Mouse (Mus musculus): ENCODE data around the gene H2-DMa. TPM values are rescaled to one million over a fixed set of nuclear protein-coding genes. Genes with fewer than 3 reads are reported as not detected.
A peak's percentile ranks its signal among the peaks of the same experiment; 100 is the strongest.

H2-DMa gene
- 1 to 10 TPM; 3.7 to 4.5 TPM for total RNA-seq (2021)

- peak; percentile 99 for DNase-seq (ENCODE audit: low spot score)
- intact Hi-C loops (cut with DNase I) = loop anchor here (5.0 to 10.0 kb wide), 2 partner anchors 92 to 465 kb away; partner anchors contain the start of genes Gpsm3 and H2-Ke6
Observed at GRCm38 (mm10) chr17:34119249-34120179, at the start of gene H2-DMa. H2-DMa (plus strand) TSS chr17:34119541.

GRCm38 (mm10) chr17:34072091-34072490 lies 47.2 kb upstream of the H2-DMa start:
- intact Hi-C loops (cut with DNase I) = no loop called here
- no peak for DNase-seq (ENCODE audit: low spot score)

DNA sequence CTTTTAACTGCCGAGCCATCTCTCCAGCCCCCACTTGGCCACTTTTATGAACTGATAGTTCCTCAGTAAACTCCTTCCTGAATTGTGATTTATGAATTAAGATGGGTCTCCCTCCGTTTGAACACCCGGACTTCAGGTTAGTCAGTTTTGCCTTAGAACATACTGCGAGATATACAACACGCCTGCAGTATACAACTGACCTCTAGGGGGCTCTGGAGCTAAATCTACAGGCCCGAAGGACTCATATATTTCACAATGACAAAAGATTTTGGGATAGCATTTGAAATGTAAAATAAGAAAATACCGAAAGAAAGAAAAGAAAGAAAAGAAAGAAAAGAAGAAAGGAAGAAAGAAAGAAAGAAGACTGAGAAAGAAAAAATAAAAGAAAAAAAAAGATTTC lies 44.1 kb upstream of the H2-DMa start:
- no peak for DNase-seq (ENCODE audit: low spot score)
- intact Hi-C loops (cut with DNase I) = loop anchor here (5.0 kb wide), 1 partner anchor 162 kb away; the partner anchor contains the start of gene H2-Ob

- intact Hi-C loops (cut with DNase I) = loop anchor here (2.0 to 5.0 kb wide), 2 partner anchors 91 to 160 kb away; partner anchors contain the start of gene H2-Ob
- no peak for DNase-seq (ENCODE audit: low spot score)
Observed at GRCm38 (mm10) chr17:34077549-34077948, 41.8 kb upstream of the H2-DMa start.

DNA sequence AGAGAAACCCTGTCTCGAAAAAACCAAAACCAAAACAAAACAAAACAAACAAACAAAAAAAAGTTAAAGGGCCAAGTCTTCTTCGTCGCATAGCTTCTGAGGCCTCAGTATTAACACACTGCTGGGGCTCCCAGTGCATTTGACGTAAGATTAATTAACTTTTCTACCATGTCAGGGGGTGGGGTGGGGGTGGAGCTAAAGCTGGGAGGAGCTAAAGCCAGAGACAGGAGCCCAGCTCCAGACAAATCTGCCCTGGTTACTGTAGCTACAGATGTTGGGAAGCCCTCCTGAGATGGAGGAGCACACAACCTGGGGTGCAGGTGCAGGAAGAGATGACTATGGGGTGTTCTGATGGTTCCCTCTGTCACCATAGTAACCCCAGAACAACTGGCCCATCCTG lies 41.2 kb upstream of the H2-DMa start:
- intact Hi-C loops (cut with DNase I) = loop anchor here (5.0 kb wide), 1 partner anchor 159 kb away; the partner anchor contains the start of gene H2-Ob
- no peak for DNase-seq (ENCODE audit: low spot score)

GRCm38 (mm10) chr17:34079002-34079401 lies 40.3 kb upstream of the H2-DMa start:
- DNase-seq (ENCODE audit: low spot score) = no peak
- intact Hi-C loops (cut with DNase I) = loop anchor here (5.0 kb wide), 1 partner anchor 158 kb away; the partner anchor contains the start of gene H2-Ob

- intact Hi-C loops (cut with DNase I) = loop anchor here (5.0 kb wide), 1 partner anchor 158 kb away; the partner anchor contains the start of gene H2-Ob
- no peak for DNase-seq (ENCODE audit: low spot score)
Observed at GRCm38 (mm10) chr17:34079621-34080020, 39.7 kb upstream of the H2-DMa start.

DNA sequence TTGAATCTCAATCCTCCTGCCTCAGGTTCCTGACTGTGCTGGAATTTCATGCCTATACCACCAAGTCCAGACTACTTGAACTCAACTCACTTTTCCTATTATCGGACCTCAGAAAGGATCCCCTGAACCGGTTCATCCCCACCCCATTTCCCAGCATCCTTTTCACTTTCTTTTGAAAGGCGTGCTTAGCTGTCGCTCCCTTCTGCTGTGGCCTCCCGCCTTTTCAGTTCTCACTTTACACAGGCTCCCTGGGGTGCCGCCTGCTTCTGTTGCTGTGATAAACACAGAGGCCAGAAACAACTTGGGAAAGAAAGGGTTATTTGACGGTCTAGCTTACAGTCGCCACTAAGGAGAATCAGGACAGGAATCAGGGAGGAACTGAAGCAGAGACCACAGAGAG lies 36.2 kb upstream of the H2-DMa start:
- no peak for DNase-seq (ENCODE audit: low spot score)
- intact Hi-C loops (cut with DNase I) = no loop called here

GRCm38 (mm10) chr17:34087386-34087785 lies 32.0 kb upstream of the H2-DMa start:
- intact Hi-C loops (cut with DNase I) = no loop called here
- DNase-seq (ENCODE audit: low spot score) = no peak

GRCm38 (mm10) chr17:34088124-34088523 lies 31.2 kb upstream of the H2-DMa start:
- no peak for DNase-seq (ENCODE audit: low spot score)
- intact Hi-C loops (cut with DNase I) = no loop called here

GRCm38 (mm10) chr17:34090923-34091322 lies 28.4 kb upstream of the H2-DMa start:
- DNase-seq (ENCODE audit: low spot score) = no peak
- intact Hi-C loops (cut with DNase I) = no loop called here

GRCm38 (mm10) chr17:34092197-34092875 lies 27.0 kb upstream of the H2-DMa start, which contains the start of gene H2-Oa:
H2-Oa (plus strand) TSS chr17:34092340.
- intact Hi-C loops (cut with DNase I) = no loop called here
- DNase-seq (ENCODE audit: low spot score) = no peak

DNA sequence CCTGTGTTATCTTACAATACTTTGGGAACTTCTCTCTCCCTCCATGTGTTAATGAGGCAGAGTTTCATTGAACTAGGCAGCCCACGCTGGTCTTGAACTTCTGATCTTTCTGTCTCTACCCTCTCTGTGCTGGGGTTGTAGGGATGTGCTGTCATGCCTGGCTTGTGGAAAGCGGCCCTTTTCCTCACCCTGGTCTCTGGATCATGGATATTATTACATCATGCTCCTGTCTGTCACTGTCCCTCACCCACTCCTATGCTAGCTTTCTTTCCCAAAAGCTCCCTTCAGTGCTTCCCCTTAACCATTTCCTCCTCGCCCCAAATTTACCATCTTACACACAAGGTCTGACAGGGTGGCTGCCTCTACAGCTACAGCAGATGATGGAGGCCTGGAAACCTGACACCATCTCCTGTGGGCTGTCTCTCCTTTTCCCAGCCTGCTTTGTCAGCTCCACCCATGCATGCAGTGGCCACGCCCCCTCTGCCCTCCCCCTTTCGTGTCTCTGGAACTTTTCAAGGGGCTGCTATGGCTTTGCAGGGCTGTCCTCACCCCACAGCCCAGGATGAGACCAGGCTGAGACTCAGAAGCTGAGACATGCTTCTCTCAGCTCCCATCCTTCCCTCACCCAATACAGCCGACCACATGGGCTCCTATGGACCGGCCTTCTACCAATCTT lies 26.0 kb upstream of the H2-DMa start:
- DNase-seq (ENCODE audit: low spot score) = no peak

GRCm38 (mm10) chr17:34094283-34095035 lies 24.9 kb upstream of the H2-DMa start:
- no peak for DNase-seq (ENCODE audit: low spot score)
- intact Hi-C loops (cut with DNase I) = no loop called here

More for the DNA sequence above, 26.0 kb upstream of the H2-DMa start:
- intact Hi-C loops (cut with DNase I) = no loop called here

DNA sequence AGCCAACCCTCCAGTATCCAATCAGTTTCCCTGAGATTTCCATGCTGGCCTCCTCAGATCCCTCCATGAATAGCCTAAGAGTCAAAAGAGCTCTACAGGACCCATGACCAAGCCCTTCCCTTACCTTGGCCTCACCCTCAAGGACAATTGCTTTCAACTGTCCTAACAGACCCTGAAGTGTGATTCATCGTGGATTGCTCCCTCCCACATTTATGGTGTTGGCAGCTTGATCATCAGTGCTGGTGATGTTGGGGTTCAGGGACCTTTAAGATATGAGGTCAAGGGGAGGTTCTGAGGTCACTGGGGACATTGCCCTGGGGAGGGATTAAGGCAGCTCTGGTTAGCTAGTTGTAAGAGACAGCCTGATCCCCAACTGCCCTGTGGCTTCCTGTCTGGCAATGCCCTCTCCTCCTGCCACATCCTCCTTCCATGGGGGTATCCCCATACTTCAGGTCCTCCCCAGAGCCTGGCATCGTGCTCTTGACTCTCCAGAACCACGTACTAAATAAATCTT lies 22.8 kb upstream of the H2-DMa start:
- intact Hi-C loops (cut with DNase I) = no loop called here
- no peak for DNase-seq (ENCODE audit: low spot score)

GRCm38 (mm10) chr17:34097272-34097671 lies 22.1 kb upstream of the H2-DMa start:
- intact Hi-C loops (cut with DNase I) = no loop called here

DNA sequence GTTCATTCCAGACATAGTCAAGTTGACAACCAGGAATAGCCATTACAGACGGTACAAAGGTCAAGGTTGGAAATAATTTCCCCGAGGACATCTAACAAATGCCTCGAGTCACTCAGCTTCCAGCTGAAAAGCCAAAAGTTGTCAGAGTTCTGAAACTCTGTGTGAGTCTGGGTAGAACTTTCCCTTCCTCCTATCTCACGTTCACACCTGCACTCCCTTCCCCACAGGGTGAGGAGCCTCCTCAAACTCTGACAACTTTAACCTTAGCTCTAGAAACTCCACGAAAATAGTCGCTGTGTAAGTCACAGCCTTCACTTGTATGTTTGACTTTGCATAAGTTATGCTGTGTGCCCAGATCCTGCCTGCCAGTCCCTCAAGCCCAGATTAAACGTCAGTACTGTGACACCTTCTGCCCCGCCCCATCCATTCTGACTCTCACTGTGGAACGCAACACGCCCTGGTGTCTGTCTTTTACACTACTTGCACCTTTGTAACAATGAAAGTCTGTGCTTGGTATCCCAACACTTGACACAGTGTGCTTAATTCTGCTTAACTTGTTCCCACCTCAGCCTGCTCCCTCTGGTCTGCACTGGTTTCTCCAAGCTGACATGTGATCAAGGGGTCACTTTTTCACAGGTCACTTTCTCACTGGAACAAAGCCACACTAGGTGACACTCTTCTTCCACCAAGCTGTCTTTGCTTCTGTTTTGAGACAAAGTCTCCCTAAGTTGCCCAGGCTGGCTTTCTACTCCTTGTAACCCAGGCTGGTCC lies 20.4 kb upstream of the H2-DMa start:
- intact Hi-C loops (cut with DNase I) = no loop called here
- DNase-seq (ENCODE audit: low spot score) = no peak

More at GRCm38 (mm10) chr17:34097272-34097671, 22.1 kb upstream of the H2-DMa start:
- no peak for DNase-seq (ENCODE audit: low spot score)

- intact Hi-C loops (cut with DNase I) = no loop called here
- DNase-seq (ENCODE audit: low spot score) = no peak
Observed at GRCm38 (mm10) chr17:34099531-34099930, 19.8 kb upstream of the H2-DMa start.
